Mouse (Mus musculus): ENCODE data around the gene Jmjd8. TPM values are rescaled to one million over a fixed set of nuclear protein-coding genes. Genes with fewer than 3 reads are reported as not detected.
A peak's percentile ranks its signal among the peaks of the same experiment; 100 is the strongest.

Gene Jmjd8
- polyA plus RNA-seq (2015; fragmentation: Nextera tagmentation; extraction: Ambion mirVana) = 21.7 and 26.9 TPM in 2 replicates

- no peaks in the 10 kb centered on the region for H3K27me3 ChIP-seq
- peaks cover 73% of the 10 kb centered on the region for H3K4me1 ChIP-seq (replicated peaks)
- H3K9me3 ChIP-seq (replicated peaks) = no peaks in the 10 kb centered on the region
- peak within 1 kb of the TSS; percentile 85 for H3K4me3 ChIP-seq (replicated peaks)
- WGBS (ENCODE audit: insufficient replicate concordance) = 1% methylated on average over 32 of the region's 32 CpGs
- ATAC-seq (ENCODE audit: low read depth) = peak; percentile 37
- H3K27ac ChIP-seq = peak within 1 kb of the TSS; percentile 78
- H3K4me2 ChIP-seq = peak within 1 kb of the TSS; percentile 99
- peaks cover 56% of the 10 kb centered on the region for H3K36me3 ChIP-seq
- peak within 1 kb of the TSS; percentile 81 for H3K9ac ChIP-seq
- peak; percentile 72 for DNase-seq
These were observed at the start of gene Jmjd8 for GRCm38 (mm10) chr17:25828712-25829557. Gene Jmjd8, plus strand, starts transcription at chr17:25828867.

- no peak for DNase-seq
- no peak overlapping the region for H3K9ac ChIP-seq
- no peaks in the 10 kb centered on the region for H3K9me3 ChIP-seq (replicated peaks)
- ATAC-seq (ENCODE audit: low read depth) = no peak
- H3K4me2 ChIP-seq = no peak overlapping the region
- no peak overlapping the region for H3K27ac ChIP-seq
- peaks cover 21% of the 10 kb centered on the region for H3K4me1 ChIP-seq (replicated peaks)
- 77% methylated on average over 6 of the region's 6 CpGs for WGBS (ENCODE audit: insufficient replicate concordance)
- H3K27me3 ChIP-seq = no peaks in the 10 kb centered on the region
- no peak overlapping the region for H3K4me3 ChIP-seq (replicated peaks)
- H3K36me3 ChIP-seq = peaks cover 68% of the 10 kb centered on the region
These were observed 47.3 kb upstream of the Jmjd8 start for GRCm38 (mm10) chr17:25781339-25781738.

- no peak for ATAC-seq (ENCODE audit: low read depth)
- no peak overlapping the region for H3K27ac ChIP-seq
- H3K4me2 ChIP-seq = no peak overlapping the region
- H3K9ac ChIP-seq = no peak overlapping the region
- 79% methylated on average over 7 of the region's 7 CpGs for WGBS (ENCODE audit: insufficient replicate concordance)
- H3K36me3 ChIP-seq = peaks cover 64% of the 10 kb centered on the region
- no peaks in the 10 kb centered on the region for H3K27me3 ChIP-seq
- H3K9me3 ChIP-seq (replicated peaks) = no peaks in the 10 kb centered on the region
- no peak overlapping the region for H3K4me3 ChIP-seq (replicated peaks)
- no peak for DNase-seq
- H3K4me1 ChIP-seq (replicated peaks) = peaks cover 21% of the 10 kb centered on the region
These were observed 45.6 kb upstream of the Jmjd8 start for GRCm38 (mm10) chr17:25783086-25783485.

- WGBS (ENCODE audit: insufficient replicate concordance) = 77% methylated on average over 15 of the region's 15 CpGs
- H3K4me2 ChIP-seq = peak overlapping the region; percentile 80
- no peaks in the 10 kb centered on the region for H3K27me3 ChIP-seq
- no peaks in the 10 kb centered on the region for H3K9me3 ChIP-seq (replicated peaks)
- peaks cover 61% of the 10 kb centered on the region for H3K36me3 ChIP-seq
- H3K4me1 ChIP-seq (replicated peaks) = peaks cover 21% of the 10 kb centered on the region
- no peak for ATAC-seq (ENCODE audit: low read depth)
- H3K9ac ChIP-seq = 0 out of 2 replicates have a peak overlapping the region, but pooled peaks have one; percentile 75
- H3K27ac ChIP-seq = no peak overlapping the region
- no peak for DNase-seq
- H3K4me3 ChIP-seq (replicated peaks) = peak overlapping the region; percentile 69
These were observed 44.6 kb upstream of the Jmjd8 start for GRCm38 (mm10) chr17:25783861-25784574.

GRCm38 (mm10) chr17:25785281-25785745 is 43.4 kb upstream of the Jmjd8 start, which contains the start of gene Haghl:
Gene Haghl, minus strand, starts transcription at chr17:25785673.
- H3K4me3 ChIP-seq (replicated peaks) = peak within 1 kb of the TSS; percentile 69
- under 1% methylated on average over 23 of the region's 23 CpGs for WGBS (ENCODE audit: insufficient replicate concordance)
- DNase-seq (peak; percentile 93), ATAC-seq (ENCODE audit: low read depth) (peak; percentile 86)
- peaks cover 60% of the 10 kb centered on the region for H3K36me3 ChIP-seq
- peak within 1 kb of the TSS; percentile 80 for H3K4me2 ChIP-seq
- H3K27ac ChIP-seq = peak within 1 kb of the TSS; percentile 43
- peak within 1 kb of the TSS; percentile 75 for H3K9ac ChIP-seq
- H3K27me3 ChIP-seq = no peaks in the 10 kb centered on the region
- no peaks in the 10 kb centered on the region for H3K9me3 ChIP-seq (replicated peaks)
- peaks cover 22% of the 10 kb centered on the region for H3K4me1 ChIP-seq (replicated peaks)

- Histone ChIP-seq H3K4me2 (peak within 1 kb of the TSS; percentile 80), H3K27me3 (no peaks in the 10 kb centered on the region), H3K4me1 (replicated peaks) (peaks cover 31% of the 10 kb centered on the region), H3K27ac (peak within 1 kb of the TSS; percentile 15), H3K4me3 (replicated peaks) (peak within 1 kb of the TSS; percentile 69), H3K9me3 (replicated peaks) (no peaks in the 10 kb centered on the region), H3K9ac (peak within 1 kb of the TSS; percentile 75), H3K36me3 (peaks cover 55% of the 10 kb centered on the region)
- 69% methylated on average over 3 of the region's 3 CpGs for whole genome bisulfite sequencing (ENCODE audit: insufficient replicate concordance)
- DNase-seq = no peak
- no peak for ATAC-seq (ENCODE audit: low read depth)
These were observed 42.4 kb upstream of the Jmjd8 start, which contains the start of gene Ccdc78 for GRCm38 (mm10) chr17:25786280-25786679. Gene Ccdc78, plus strand, starts transcription at chr17:25786580.

- H3K36me3 ChIP-seq = peaks cover 48% of the 10 kb centered on the region
- no peak for DNase-seq
These were observed 41.7 kb upstream of the Jmjd8 start for GRCm38 (mm10) chr17:25786781-25787504.

GRCm38 (mm10) chr17:25791320-25791842 is 37.3 kb upstream of the Jmjd8 start:
- Histone ChIP-seq H3K9ac (peak overlapping the region; percentile 84), H3K4me1 (replicated peaks) (peaks cover 40% of the 10 kb centered on the region), H3K9me3 (replicated peaks) (no peaks in the 10 kb centered on the region), H3K4me3 (replicated peaks) (peak overlapping the region; percentile 89), H3K36me3 (peaks cover 30% of the 10 kb centered on the region), H3K27ac (peak overlapping the region; percentile 92), H3K27me3 (no peaks in the 10 kb centered on the region), H3K4me2 (peak overlapping the region; percentile 94)
- ATAC-seq (ENCODE audit: low read depth) = no peak
- 27% methylated on average over 19 of the region's 19 CpGs for WGBS (ENCODE audit: insufficient replicate concordance)
- DNase-seq = no peak

More at GRCm38 (mm10) chr17:25786781-25787504, 41.7 kb upstream of the Jmjd8 start:
- no peak overlapping the region for H3K9ac ChIP-seq
- ATAC-seq (ENCODE audit: low read depth) = no peak
- no peaks in the 10 kb centered on the region for H3K9me3 ChIP-seq (replicated peaks)
- no peak overlapping the region for H3K4me3 ChIP-seq (replicated peaks)
- H3K4me2 ChIP-seq = no peak overlapping the region
- no peak overlapping the region for H3K27ac ChIP-seq
- peaks cover 35% of the 10 kb centered on the region for H3K4me1 ChIP-seq (replicated peaks)
- 83% methylated on average over 9 of the region's 9 CpGs for WGBS (ENCODE audit: insufficient replicate concordance)
- H3K27me3 ChIP-seq = no peaks in the 10 kb centered on the region

- Histone ChIP-seq H3K27me3 (no peaks in the 10 kb centered on the region), H3K4me3 (replicated peaks) (peak overlapping the region; percentile 89), H3K9ac (peak overlapping the region; percentile 84), H3K4me1 (replicated peaks) (peaks cover 42% of the 10 kb centered on the region), H3K27ac (peak overlapping the region; percentile 92), H3K36me3 (peaks cover 30% of the 10 kb centered on the region), H3K4me2 (peak overlapping the region; percentile 94), H3K9me3 (replicated peaks) (no peaks in the 10 kb centered on the region)
- peak; percentile 74 for DNase-seq
- ATAC-seq (ENCODE audit: low read depth) = peak; percentile 67
- under 1% methylated on average over 45 of the region's 45 CpGs for whole genome bisulfite sequencing (ENCODE audit: insufficient replicate concordance)
These were observed 36.7 kb upstream of the Jmjd8 start for GRCm38 (mm10) chr17:25791843-25792527.

- 1% methylated on average over 14 of the region's 14 CpGs for WGBS (ENCODE audit: insufficient replicate concordance)
- DNase-seq = peak; percentile 38
- Histone ChIP-seq H3K4me3 (replicated peaks) (peak within 1 kb of the TSS; percentile 89), H3K36me3 (peaks cover 26% of the 10 kb centered on the region), H3K9me3 (replicated peaks) (no peaks in the 10 kb centered on the region), H3K4me1 (replicated peaks) (peaks cover 48% of the 10 kb centered on the region), H3K4me2 (peak within 1 kb of the TSS; percentile 94), H3K27ac (peak within 1 kb of the TSS; percentile 92), H3K27me3 (no peaks in the 10 kb centered on the region), H3K9ac (peak within 1 kb of the TSS; percentile 84)
- ATAC-seq (ENCODE audit: low read depth) = peak; percentile 43; the same call in 1 of the 2 replicates
These were observed 36.1 kb upstream of the Jmjd8 start, which contains the start of gene Fam173a for GRCm38 (mm10) chr17:25792615-25793014. Gene Fam173a, minus strand, starts transcription at chr17:25792901.

All from liver, embryonic 13.5 days (tissue).